Mouse (Mus musculus): Measurements from ENCODE around the gene Abi3.

- TF ChIP-seq TAL1 (IDR thresholded peaks at IDR 0.05; ENCODE audit: low read length), result no peak
- no peak for TF ChIP-seq GATA1 (IDR thresholded peaks at IDR 0.05; ENCODE audit: low read length)
Observed at GRCm38 (mm10) chr11:95824877-95825243, 17.4 kb downstream of the Abi3 start.
